Mouse (Mus musculus) ES-Bruce4 (cell line): ENCODE measurements around the gene Cmc2.

Experiments used
- CTCF ChIP-seq: IDR thresholded peaks from one replicate; pipeline ENCODE4 v1.8.1; 2011; ENCODE audit warnings: low read depth, low read length
- EP300 ChIP-seq: IDR thresholded peaks from 2 replicates; pipeline ENCODE4 v1.6.1; 2011; ENCODE audit warnings: low read depth, low read length; ENCODE audit not compliant: insufficient read depth
- POLR2A ChIP-seq: IDR thresholded peaks from one replicate; pipeline ENCODE4 v1.8.1; 2011; ENCODE audit warnings: low read length; ENCODE audit not compliant: insufficient read depth

DNA sequence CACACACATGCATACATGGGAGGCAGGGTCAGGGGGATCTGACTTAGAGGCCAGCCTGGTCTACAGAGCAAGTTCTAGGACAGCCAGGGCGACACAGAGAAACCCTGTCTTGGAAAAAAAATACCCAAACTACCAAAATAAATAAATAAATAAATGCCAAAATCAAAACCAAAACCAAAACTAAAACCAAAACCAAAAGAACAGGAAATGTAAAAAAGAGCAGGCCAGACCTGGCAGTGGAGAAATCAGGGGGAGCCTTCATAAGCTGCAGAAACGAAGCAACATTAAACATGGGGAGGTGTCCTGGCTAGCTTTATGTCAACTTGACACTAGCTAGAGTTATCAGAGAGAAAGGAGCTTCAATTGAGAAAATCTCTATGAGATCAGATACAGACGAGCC lies 29.1 kb downstream of the Cmc2 start:
- TF ChIP-seq CTCF: no peak
- TF ChIP-seq POLR2A: no peak
- no peak for TF ChIP-seq EP300
